Mouse (Mus musculus) monocyte, adult 59 days (primary cell): ENCODE data around the gene Gm12253. TPM values are rescaled to one million over a fixed set of nuclear protein-coding genes. Genes with fewer than 3 reads are reported as not detected.

ENCODE experiments used
- total RNA-seq, 2 experiments: library from RNA; stranded (reverse); gene quantifications; one replicate each; pipeline ENCODE4 v1.2.4; 2023

Gm12253 gene
- total RNA-seq = not detected

DNA sequence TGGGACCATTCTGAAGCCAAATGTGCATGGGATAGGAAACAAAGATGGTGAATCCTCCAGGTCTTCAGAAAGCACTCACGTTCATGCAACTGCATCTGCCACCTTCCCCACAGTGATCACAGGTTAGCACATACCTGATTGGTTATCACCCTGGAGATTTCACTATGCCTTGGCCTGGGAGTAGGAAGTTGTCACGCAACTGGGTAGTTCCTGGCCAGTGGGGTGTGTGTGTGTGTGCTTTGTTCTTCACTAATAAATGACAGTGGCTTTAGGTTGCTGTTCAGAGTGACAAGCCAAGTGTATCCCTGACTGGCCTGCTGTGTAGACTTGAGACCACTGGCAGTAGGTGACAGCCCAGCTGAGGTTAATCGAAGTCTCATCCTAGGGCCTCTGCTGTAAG lies at the start of gene Gm12253:
Gene Gm12253, plus strand, starts transcription at position 301 of the 400 bp plus-strand sequence.

GRCm38 (mm10) chr11:58420815-58421214 lies 11.5 kb upstream of the Gm12253 start, which contains the start of gene 1810065E05Rik:
Gene 1810065E05Rik (plus strand): TSS chr11:58421111.

DNA sequence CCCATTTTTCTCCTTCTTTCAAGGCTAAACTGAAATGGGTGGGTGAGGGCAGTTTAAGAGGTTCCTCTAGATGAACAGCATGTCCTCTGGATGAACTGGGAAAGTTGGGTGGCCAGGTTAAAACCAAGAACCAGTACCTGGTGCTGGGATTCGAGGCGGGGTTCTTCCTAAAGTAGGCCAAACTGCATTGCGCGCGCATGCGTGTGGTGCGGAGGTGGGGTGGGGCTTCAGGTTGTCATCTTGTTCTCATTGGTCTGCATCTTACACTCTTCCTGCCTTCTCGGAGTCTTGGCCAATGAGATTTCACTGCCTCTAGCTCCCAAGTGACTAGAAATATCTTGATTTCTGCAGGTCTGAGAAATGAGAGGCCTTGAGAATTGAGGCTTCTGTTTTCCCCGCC lies 20.4 kb downstream of the Gm12253 start, which contains the start of gene Lypd9:
Gene Lypd9, minus strand, starts transcription at position 165 of the 400 bp plus-strand sequence.

GRCm38 (mm10) chr11:58462170-58462569 lies 29.8 kb downstream of the Gm12253 start, which contains the start of gene Olfr30:
Gene Olfr30 (minus strand): TSS chr11:58462270.

Other genes with a start within 250 kb of the Gm12253 start
- gene Igtp, start 233.0 kb upstream of the Gm12253 start, total RNA-seq = 10 to 100 TPM; 20.8 to 21.2 TPM
- gene Irgm2, start 232.9 kb upstream of the Gm12253 start, total RNA-seq = 10 to 100 TPM; 17.7 to 23.9 TPM
- not detected for gene 4930438A08Rik, start 157.8 kb upstream of the Gm12253 start, total RNA-seq
- gene Zfp692, start 125.5 kb upstream of the Gm12253 start, total RNA-seq = 10 to 100 TPM; 15.4 to 16.2 TPM
- 10 to 100 TPM; 16.7 to 17.2 TPM for gene Zfp672, start 102.2 kb upstream of the Gm12253 start, total RNA-seq
- 10 to 100 TPM; 18.2 to 26.0 TPM for gene Sh3bp5l, start 101.8 kb upstream of the Gm12253 start, total RNA-seq
- gene Lypd8, start 53.5 kb upstream of the Gm12253 start, total RNA-seq = not detected
- not detected for gene 1810065E05Rik, start 11.4 kb upstream of the Gm12253 start, total RNA-seq
- gene Lypd9, start 20.4 kb downstream of the Gm12253 start, total RNA-seq = not detected
- not detected for gene Olfr30, start 29.7 kb downstream of the Gm12253 start, total RNA-seq
- gene Olfr332, start 60.0 kb downstream of the Gm12253 start, total RNA-seq = not detected
- not detected for gene Olfr331, start 70.0 kb downstream of the Gm12253 start, total RNA-seq
- not detected for gene Olfr330, start 102.3 kb downstream of the Gm12253 start, total RNA-seq
- gene Olfr329-ps, start 113.9 kb downstream of the Gm12253 start, total RNA-seq = not detected
- under 1 TPM in 1 of 2 experiments, not detected in 1; 0.39 TPM for gene Olfr328, start 123.1 kb downstream of the Gm12253 start, total RNA-seq
- gene Olfr224, start 138.0 kb downstream of the Gm12253 start, total RNA-seq = not detected
- not detected for gene Olfr325, start 145.2 kb downstream of the Gm12253 start, total RNA-seq
- not detected for gene Olfr324, start 162.6 kb downstream of the Gm12253 start, total RNA-seq
- gene 2210407C18Rik, start 183.5 kb downstream of the Gm12253 start, total RNA-seq = not detected
- not detected for gene Olfr323, start 197.9 kb downstream of the Gm12253 start, total RNA-seq
- gene Trim58, start 207.9 kb downstream of the Gm12253 start, total RNA-seq = not detected
- not detected for gene Olfr322, start 226.2 kb downstream of the Gm12253 start, total RNA-seq
- gene Olfr320, start 248.5 kb downstream of the Gm12253 start, total RNA-seq = not detected